Mouse (Mus musculus): Measurements from ENCODE around the gene Shprh. TPM values are rescaled to one million over a fixed set of nuclear protein-coding genes. Genes with fewer than 3 reads are reported as not detected.
"Not testable (repeated sequence)": the region's sequence is repeated elsewhere in the genome, so short reads cannot be mapped to it uniquely, and the experiment has no call there.

Gene Shprh
- 1 to 10 TPM; 6.7 to 9.5 (median 7.9) TPM for total RNA-seq (2022)

DNA sequence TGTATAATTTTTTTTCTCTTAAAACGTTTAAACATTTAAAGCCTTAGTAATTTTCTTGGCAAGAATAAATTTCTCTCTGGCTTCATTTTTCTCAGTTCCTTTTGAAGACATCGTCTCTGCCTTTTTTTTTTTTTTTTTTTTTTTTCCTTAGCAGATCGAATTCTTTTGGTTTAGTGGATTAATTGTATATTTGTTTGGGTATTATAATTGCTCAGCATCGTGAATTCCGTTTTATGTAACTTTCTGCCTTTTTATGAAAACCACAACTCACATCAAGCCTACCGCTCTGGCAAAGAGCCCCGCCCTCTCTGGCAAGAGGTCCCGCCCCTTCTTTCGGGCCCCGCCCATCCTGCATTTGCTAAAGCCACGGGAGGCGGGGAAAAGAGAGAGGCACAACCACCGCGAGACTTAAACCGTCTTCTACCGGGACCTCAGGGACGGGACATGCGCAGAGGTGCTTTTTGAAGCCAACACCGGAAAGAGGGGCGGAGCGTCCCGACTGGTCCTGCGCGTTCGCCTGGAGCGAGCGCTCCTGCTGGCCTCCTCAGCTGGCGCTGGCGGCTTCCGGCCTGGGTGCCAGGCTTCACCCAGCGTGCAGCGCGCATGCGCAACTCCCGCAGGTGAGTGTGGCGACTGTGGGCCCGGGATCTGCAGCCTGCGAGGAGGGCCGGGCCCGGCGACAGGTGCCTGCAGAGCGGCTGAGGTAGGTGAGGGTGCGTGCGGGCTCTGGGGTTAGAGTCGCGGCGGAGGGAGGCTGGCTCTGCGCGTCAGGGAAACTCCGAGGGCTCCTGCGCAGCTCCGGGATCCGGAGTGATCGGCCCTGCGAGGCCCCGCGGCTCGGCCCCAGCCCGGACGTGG, at the start of gene Shprh:
Gene Shprh, plus strand, starts transcription at position 544 of the 858 bp plus-strand sequence.
- DNase-seq (ENCODE audit: low spot score in 2 of 2): peak; percentile 96 to 98

DNA sequence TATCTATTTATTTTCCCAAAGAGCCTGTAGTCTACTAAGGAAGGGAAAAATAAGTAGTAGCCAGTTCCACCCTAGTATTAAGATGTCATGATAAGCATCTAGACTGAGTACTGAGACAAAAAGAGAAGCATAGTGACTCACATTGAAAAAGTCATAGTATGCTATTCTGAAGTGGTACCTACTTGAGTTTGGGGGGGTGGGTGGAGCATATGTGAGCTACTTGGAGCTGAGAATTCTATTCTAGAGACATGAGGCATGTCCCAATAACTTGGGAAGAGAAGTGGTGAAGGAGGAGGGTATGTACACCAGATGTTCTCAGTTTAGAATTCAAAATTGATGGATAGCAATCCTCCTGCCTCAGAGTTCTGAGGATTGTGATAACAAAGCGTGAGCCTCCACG, 27.4 kb upstream of the Shprh start:
- DNase-seq (ENCODE audit: low spot score in 2 of 2): no peak

DNA sequence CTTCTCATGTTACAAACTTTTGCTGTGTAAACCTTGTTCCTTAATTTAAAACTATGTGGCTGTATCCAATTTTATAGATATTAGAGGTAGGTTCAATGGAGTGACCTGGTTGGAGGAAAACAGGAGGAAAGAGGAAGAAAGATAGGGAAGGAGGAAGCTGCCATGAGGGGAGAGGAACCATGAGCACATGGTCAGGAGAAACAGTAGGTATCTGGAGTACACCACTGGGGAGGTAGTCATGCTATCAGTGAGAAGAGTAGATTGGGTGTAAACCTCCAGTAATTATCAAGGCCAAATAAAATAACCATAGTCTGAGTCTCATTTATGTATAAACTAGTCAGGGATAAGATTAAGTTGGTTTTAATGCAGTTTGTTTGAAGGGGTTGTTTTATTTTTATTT, 3.6 kb upstream of the Shprh start:
- no peak for DNase-seq (ENCODE audit: low spot score in 2 of 2)

- no peak for DNase-seq (ENCODE audit: low spot score in 2 of 2)
These were observed 781 bp upstream of the Shprh start for GRCm38 (mm10) chr10:11148446-11148845.

DNA sequence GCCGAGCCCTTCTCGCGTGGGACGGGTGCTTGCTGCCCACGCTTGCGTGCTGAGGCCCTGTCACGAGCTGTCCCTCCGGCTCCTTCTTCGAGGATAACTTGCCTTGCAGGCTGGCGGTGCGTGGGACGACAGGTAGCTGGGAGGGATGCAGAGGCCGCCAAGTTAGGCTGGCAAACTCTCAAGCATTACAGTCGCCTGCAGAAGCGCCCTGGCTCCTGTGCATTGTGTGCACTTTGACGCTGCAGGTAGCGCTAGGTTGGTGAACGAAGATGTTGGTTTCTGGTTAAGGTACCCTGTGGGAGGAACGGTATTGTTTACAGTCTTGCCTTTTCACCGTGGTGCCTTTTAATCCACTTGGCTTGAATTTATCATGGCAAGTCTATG, 507 bp downstream of the Shprh start:
- DNase-seq (ENCODE audit: low spot score in 2 of 2): no peak

DNA sequence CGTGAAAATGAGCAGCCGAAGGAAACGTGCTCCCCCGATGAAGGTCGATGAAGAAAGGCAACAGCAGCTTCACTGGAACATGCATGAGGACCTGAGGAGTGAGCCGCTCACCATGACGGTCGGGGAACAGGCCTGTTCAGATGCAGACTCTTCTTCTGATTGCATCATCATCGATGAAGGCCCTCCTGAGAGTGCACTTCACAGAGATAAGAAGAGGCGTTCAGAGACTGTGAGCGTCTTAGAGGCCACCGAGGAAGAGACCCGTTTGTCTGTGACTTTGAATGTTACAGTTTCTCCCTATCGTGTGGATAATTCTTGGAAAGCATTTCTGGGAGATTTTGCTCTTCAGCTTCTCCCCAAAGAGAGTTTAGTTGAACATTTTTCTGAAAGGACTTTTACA, 2.4 kb downstream of the Shprh start:
- DNase-seq (ENCODE audit: low spot score in 2 of 2): no peak

- no peak for DNase-seq (ENCODE audit: low spot score in 2 of 2)
These were observed 7.8 kb downstream of the Shprh start for GRCm38 (mm10) chr10:11157039-11157438.

- no peak for DNase-seq (ENCODE audit: low spot score in 2 of 2)
These were observed 15.3 kb downstream of the Shprh start for GRCm38 (mm10) chr10:11164537-11164936.

DNA sequence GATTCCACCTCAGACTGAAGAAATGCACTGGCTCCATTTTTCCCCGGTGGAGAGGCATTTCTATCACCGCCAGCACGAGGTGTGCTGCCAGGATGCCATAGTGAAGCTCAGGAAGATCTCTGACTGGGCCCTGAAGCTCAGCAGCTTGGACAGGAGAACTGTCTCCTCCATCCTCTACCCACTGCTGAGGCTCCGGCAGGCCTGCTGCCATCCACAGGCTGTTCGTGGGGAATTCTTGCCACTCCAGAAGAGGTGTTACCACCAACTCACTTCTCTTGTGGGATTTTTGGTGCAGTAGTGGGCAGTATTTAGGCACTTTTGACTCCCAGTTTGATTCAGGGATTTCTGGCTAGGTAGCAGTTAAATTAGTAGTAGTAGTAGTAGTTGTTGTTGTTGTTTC, 21.0 kb downstream of the Shprh start:
- DNase-seq (ENCODE audit: low spot score in 2 of 2): no peak

- no peak for DNase-seq (ENCODE audit: low spot score in 2 of 2)
These were observed 22.4 kb downstream of the Shprh start for GRCm38 (mm10) chr10:11171615-11172014.

GRCm38 (mm10) chr10:11172519-11172918, 23.3 kb downstream of the Shprh start:
- peak; percentile 20 to 42 for DNase-seq (ENCODE audit: low spot score in 2 of 2)

DNA sequence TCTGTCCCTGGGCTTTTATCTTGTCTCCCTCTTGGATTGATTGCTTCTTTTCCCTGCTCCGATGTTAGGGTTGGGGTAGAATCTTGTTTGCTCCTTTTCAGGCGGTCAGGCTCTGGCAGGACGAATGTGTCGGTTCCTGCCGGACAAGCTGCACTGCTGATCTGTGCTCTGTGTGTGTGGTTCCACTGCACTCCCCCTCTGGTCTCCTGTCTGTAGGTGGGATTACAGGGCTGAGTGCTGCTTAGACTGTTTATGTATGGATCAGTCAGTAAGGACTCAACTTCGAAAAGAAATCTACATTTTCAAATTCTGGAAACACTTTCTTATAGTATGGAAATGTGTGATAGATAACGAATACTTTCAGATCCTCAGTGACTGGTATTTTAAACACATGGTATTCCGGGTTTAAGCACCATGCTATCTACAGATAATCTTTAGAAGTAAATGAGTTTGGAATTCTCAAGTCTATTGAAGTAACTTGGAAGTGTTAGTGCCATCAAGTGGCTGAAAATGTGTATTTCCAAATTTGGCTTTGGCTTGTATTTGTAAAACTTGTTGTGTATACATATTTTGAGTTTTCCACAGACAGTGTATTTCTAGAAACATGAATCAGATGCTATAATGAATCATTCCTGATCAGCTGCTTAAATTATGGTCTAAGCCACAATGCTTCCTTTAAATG, 26.7 kb downstream of the Shprh start:
- no peak for DNase-seq (ENCODE audit: low spot score in 2 of 2)

DNA sequence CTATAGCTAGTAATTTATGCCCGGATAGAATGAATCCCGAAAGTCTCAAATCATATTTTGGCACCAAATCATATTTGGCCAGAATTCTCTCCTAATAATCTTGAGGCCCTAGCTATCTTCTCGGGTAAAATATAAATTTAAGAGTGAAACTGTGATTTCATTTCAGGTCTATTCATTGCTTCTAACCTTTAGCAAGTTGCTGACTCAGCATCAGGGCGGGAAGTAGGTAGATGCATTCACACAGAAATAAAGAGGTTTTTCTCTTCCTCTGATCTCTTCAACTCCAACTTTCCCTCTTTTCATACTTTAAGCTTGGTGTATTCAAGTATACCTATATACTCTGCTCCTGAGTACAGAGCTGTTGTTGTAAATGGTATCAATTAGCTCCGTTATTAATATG, 30.9 kb downstream of the Shprh start:
- DNase-seq (ENCODE audit: low spot score in 2 of 2): no peak

DNA sequence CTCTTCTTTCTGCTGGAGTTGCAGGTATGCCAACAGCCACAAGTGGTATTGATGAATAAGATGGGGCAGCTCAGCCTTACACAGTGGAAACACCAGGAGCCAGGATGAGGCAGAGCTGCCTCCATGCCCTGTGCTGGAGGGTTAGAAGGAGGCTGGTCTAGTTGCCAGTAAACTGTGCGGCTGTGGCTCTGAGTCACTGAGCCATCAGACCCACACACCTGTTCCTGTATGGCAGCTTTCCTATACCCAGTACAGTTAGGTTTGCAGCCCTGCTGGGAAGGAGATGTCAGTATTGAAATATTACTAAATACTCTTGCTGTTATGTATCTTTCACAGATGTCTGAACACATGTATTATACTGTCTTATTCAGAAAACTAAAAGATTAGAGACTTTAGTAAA, 48.1 kb downstream of the Shprh start:
- DNase-seq (ENCODE audit: low spot score in 2 of 2): no peak

DNA sequence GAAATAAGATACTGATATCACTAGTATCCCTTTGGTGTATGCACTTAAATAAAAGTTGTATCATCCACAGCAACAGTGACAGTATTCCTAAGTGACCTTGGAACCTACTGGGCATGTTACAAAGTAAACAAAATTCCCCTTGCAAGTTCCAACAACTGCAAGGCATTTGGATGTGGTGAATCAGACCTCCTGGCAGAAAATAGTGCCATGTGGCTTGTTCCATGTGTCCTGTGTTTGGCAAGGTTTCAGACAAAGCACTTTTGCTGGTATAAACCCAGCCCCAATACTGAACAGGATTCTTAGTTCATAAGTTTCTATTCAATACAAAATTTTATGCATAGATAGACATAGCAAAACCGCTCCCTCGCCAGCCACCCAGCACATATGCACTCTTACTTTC, 49.1 kb downstream of the Shprh start:
- no peak for DNase-seq (ENCODE audit: low spot score in 2 of 2)

- DNase-seq (ENCODE audit: low spot score in 2 of 2): no peak
These were observed 50.8 kb downstream of the Shprh start for GRCm38 (mm10) chr10:11199980-11200379.

- not testable (repeated sequence) for DNase-seq (ENCODE audit: low spot score in 2 of 2)
These were observed 56.7 kb downstream of the Shprh start for GRCm38 (mm10) chr10:11205883-11206282.

DNA sequence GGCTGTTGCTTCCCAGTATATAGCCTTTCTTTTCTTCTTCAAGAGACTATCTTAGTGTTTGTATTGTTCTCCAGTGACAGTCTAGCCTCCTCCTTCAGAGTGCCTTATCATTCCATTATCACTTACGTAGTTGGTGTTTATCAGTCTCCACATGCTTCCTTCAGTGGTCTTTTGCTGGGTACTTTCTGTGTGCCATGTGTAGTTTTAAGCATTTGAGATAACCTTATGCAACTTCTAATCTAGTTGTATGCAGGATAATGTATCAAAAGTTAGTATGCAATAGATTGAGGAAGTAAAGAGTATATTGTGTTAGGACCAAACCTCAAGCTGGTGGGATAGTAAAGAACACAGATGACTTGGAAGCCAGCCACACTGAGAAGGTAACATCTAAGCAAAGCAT, 59.4 kb downstream of the Shprh start:
- no peak for DNase-seq (ENCODE audit: low spot score in 2 of 2)

DNA sequence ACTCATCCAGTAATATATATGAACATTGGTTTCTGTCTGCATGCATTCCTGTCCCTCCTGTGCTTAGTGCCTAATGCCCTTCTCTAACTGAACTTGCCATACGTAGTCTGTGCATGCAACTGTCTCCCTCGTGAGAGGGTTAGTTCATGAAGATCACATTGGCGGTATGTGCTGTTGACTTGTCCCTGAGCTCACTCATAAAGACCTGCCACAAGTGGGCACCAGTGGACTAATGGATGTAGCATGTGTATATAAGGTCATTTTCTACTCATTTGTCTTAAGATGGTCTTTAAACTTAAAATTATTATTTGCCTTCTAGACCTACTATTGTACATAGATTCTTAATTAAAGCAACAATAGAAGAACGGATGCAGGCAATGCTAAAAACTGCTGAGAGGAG, 62.8 kb downstream of the Shprh start:
- no peak for DNase-seq (ENCODE audit: low spot score in 2 of 2)

DNA sequence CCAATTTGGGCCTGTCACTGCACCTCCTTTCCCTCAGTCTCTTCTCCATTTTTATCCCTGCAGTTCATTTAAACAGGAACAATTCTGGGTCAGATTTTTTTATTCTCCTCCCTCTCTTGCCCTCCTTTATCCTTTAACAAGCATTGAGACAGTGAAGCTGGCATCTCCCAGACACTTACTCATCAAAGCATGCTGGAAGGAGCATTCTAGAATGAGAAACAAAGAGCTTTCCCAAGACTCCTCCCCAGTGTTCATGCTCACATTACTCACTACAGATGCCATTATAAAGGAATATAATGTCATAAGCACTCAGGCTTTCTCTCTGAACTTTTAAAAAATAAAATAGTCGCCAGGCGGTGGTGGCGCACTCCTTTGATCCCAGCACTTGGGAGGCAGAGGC, 77.2 kb downstream of the Shprh start:
- no peak for DNase-seq (ENCODE audit: low spot score in 2 of 2)

GRCm38 (mm10) chr10:11229545-11230178, 80.4 kb downstream of the Shprh start:
- DNase-seq (ENCODE audit: low spot score in 2 of 2): no peak

DNA sequence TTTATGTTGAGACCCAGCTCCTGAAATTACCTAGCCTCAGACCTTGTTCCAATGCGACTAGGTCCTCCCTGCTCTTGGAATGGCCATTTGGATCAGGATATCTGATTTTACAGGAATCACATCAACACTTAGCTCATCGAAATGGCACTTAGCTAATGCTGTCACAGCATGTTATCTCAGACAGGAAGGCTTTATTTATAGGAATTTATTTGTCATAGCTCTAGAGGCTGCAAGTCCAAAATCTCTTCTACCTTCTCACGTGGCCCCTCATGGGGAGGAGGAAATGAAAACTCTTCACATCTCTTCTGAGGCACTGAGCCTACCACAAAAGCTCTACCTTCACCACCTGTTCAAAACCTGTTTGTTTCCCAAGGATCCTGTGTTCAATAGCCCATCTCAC, 84.0 kb downstream of the Shprh start:
- no peak for DNase-seq (ENCODE audit: low spot score in 2 of 2)
